Mouse (Mus musculus): ENCODE data around the gene Ccdc141. TPM values are rescaled to one million over a fixed set of nuclear protein-coding genes. Genes with fewer than 3 reads are reported as not detected.

The Ccdc141 gene
- total RNA-seq (2021): 100 to 1,000 TPM; 228 to 229 TPM

DNA sequence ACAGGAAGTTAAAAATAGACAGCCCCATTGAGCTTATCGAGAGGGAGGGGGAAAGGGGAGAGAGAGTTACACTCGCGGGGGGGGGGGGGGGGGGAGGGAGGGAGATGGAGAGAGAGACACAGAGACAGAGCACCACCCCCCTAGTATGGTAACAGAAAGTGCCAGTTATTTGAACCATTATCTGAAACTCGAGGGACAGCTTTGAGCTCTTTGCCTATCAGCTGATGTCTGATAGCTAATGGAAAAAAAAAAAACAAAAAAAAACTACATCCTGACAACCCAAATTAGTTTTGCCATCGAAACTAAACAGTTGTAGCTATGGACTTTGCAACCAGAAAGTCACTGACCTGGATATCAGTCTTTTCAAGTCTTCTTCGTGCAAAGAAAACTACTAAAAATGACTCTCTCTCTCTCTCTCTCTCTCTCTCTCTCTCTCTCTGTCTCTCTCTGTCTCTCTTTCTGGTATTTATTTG is at the start of gene Ccdc141:
Ccdc141 (minus strand) TSS at position 4 of the 473 bp plus-strand sequence.
- no peak for DNase-seq

DNA sequence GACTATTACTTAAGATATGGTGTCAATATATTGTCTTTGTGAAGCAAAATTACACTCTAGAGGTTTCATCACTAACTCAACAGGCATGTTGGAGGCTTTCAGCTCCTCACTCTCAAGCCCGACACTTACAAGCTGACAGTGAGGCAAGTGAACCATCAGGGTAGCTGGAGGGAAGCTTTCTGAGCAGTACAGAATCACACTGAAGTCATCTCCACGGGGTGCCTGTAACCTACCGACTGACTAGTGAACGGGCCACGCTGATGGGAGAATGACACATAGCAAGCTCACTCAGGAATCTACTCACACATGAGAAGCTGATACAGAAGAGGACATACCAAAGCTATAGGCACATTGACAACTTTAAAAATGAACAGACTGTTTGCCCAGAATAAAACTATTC is 42.4 kb upstream of the Ccdc141 start:
- DNase-seq: no peak

DNA sequence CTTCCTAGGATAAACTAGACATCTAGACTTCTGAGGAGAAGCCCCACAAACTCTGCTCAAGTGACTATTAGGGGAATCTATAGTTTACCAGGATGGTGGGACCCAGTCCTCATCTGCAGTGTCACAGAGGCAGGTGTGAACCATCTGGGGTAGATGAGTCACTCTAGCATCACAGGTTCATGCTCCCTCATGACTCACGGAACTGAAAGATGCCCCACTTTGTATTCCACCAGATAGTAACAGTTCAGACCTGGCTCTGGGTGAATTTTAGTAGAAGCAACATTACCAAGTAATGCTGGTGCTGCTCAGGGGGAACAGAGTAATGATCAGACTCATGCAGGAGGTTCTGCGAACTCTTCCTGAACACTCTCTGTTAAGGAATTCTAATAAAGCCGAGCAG is 36.5 kb upstream of the Ccdc141 start:
- DNase-seq: no peak

DNA sequence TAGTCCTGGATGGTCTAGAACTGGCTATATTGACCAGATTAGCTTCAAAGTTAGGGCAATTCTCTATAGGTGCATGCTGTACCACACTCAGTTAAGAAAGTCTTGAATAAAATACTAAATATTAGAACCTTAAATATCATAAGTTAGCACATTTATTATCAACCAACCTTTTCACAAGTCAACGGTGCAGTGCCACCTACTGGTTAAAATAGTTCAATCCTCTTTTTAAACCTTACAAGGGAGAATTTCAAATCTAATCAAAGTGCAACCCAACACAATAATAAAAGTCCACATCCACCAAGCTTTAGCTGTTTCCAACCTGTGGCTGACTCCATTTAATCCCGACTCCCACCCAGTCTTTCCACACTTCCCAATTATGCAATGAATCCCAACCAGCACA is 33.5 kb upstream of the Ccdc141 start:
- DNase-seq: no peak

DNA sequence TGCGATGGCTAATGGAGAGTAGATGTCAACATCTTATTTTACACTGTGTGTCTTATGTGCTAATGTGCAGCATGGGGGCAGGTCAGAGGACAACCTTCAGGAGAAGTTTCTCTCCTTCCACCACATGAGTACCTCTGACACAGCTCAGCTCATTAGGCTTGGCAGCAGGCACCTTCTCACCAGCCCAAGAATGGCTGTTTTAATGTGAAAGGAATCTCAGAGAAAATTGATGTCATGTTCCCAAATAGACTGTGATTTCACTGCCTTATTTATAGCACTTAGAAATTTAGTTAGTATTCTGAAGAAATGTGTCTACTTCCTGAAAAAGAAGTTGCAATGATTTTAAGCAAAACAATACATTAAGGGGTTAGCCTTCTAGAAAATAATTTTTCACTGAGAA is 31.5 kb upstream of the Ccdc141 start:
- no peak for DNase-seq

DNA sequence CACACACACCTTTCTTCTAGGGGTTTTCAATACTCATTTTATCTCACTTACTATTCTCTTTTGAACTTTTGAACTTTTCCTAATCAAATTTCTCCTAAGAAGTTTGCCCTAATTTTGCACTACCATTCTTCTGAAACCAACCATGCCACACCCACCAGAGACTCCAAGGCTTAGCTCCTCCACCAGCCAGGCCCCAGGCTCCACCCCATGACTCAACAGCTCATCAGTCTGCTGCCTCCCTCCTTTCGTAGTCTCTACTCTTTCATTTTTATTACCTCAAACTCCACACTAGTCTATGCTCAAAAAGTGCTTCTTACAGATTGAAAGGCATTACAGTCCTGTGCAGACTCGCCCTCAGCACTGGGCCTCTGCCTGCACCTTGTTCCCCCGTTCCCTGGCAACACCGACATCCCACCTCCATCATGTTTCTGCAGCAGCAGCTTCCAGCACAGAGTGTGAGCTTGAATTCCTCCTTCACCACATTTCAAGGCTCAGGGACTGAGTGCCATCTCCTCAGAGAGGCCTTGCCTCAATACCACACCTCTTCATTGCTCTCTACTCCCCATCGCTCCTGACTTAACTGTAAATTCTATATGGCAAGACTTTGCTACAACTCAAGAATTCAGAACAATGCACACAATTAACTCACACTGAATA is 30.6 kb upstream of the Ccdc141 start:
- DNase-seq: no peak

DNA sequence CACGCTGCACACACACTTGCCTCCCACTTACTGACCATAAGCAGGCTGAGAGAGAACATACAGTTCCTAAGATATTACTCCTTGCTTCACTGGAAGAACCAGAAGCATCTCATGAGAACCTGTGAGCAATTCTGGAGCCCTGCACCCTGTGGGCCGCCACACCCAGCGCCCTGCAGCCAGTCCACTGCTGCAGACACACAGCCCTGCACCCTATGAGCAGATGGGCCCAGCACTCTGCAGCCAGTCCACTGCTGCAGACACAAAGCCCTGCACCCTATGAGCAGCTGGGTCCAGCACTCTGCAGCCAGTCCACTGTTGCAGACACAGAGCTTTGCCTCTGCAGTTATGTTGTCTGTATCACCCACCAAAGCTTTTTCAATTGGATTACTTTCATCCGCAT is 29.9 kb upstream of the Ccdc141 start:
- no peak for DNase-seq

DNA sequence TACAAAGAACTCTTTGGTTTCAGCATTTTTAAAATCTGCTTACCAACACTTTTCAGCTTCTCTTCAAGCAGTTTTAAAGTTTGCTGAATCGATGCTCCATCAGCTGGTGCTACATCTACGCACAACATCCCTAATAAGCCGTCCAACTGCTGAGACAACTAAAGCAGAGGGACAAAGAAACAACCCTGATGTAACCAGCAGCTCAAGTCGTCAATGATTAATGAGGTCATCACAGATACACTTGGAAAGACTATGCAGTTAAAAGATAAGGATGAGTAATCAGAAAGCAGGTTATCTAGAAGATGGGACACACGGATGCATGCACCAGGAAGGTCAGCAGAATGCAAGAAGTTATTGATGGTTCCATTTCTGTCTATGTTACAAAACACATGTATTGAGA is 27.8 kb upstream of the Ccdc141 start:
- no peak for DNase-seq

DNA sequence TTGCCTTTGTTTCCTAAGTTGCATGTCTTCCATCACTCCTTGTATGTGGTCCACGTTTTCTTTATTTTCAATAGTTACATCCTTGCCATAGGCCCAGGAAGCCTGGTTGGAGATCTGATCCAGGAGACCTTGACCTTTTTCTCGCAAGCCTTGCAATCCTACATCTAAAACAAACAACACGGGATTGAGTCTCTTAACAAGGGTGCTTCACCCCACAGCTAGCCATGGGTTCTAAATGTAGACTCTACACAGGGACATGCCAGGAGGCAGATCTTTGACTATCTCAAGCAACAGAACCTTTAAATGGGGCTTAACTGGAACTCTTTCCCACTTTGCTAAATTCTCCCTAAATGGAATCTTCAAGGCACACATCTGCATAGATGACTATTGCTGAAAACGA is 26.4 kb upstream of the Ccdc141 start:
- no peak for DNase-seq

DNA sequence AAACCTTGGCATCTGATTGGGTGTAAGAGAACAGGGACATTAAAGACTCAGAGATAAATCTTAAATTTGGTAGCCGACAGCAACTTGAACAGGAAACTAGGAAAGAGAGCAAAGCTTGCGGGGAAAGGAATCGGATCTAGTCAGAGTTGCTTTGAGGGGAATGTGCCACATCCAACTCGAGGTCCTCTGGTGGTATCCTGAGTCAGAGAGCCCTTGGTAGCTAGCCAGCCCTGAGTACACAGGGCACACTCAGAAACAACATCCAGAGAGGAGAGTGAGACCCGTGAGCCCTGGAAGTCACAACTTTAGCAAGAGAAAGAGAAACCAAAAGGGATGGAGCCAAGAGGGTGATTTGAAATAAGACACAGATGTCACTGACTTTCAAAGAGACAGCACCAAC is 24.6 kb upstream of the Ccdc141 start:
- no peak for DNase-seq

DNA sequence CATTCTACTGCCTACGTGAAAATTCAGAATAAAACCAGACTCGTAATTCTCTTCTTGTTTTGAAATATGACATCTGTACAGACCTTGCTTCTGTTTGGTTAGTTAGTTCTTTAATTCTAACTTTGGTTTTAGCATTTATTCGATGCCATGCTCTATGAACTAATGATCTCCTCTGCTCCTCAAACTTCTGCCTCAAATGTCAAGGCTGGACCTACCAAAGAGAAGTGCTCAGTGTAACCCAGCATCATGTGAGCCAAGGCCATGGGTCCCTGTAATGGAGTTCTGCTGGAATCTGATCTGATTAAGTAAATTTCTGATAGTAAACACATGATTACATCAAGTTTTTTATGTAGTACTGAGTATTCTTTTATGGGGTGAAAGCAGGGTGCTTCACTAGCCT is 21.4 kb upstream of the Ccdc141 start:
- no peak for DNase-seq

DNA sequence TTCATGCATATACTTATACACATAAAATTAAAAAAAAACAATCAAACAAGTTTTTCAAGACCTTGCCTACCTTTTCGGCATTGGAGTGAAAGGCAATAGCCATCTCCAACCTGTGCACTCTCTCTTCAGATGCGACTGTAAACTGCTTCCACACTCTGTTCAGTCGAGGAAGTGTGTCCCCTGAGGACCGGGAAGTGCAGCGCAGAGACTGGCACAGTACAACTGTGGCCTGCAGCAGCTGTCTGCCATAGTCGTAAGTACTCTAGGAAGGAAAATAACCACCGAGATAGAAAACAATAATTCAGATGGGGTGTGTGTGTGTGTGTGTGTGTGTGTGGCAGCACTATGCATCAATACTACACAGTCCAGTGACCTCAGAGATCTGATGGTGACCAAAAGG is 20.5 kb upstream of the Ccdc141 start:
- no peak for DNase-seq

DNA sequence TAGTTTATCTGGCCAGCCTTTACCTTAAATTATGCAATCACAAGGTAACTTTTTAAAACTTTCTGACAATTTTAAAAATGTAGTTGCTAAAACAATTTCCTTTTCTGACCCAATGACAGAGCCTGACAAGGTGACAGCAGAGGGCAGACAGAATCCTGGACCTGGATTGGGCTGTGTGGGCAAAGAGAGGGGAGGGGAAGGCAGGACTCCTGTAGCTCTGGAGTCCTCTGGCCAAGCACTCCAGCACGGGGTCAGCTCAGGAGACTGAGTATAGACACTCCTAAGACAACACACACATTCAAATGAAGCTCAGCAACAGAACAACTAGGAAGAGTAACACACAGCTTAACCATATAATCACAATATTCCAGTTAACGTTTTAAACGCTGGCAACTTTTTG is 19.9 kb upstream of the Ccdc141 start:
- DNase-seq: no peak

DNA sequence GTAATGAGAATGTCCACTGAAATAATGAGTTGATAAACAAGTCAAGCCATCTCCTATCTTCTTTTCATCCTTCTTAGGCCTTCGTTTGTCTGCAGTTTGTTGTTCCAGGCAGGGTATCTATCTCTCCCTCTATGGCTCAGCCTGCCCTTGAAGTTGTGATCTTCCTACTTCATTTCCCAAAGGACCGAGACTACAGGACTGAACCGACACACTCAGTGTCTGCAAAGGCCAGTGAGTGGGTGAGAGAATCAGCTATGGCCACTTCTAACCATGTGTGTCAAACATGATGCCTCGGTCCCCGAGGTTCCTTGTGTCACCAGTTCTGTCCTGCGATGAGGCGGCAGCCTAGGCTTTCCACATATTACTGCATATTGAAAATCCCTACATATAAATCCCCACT is 19.2 kb upstream of the Ccdc141 start:
- DNase-seq: no peak

DNA sequence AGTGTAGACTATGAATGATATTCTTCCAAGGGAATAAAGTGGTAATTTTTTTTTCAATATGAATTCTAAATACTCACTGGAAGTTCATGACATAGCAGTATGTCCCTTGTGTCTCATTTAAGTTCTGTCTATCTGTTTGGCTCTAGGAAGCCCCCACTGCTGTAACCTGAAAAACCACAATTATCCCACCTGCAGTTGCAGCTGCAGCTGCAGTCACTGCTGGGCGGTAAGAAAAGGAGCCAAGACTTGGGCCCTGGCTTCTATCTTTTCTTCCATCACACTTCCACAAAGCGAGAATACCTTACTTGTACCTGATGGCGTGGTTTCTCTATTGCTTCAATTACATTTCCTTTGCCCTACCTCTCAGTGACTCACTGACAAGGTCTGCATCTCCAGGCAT is 17.1 kb upstream of the Ccdc141 start:
- DNase-seq: no peak

DNA sequence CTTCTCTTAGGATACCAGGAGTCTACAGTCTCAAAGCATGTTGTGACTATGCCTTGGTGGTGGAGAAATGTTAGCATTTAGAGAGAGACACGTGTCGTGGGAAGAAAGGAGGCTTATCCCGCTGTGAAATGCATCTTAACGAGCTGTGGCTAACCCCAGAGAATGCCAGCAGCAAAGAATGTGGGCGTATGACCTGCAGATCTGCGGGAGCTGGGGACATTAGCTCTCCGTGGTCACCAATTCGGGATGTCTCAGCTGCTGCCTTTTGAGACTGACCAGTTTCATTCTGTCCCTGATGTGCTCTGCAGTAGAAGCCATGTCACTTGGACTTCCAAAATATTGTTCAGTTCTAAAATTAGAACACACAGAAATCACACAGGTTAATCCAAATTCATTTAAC is 16.5 kb upstream of the Ccdc141 start:
- no peak for DNase-seq

DNA sequence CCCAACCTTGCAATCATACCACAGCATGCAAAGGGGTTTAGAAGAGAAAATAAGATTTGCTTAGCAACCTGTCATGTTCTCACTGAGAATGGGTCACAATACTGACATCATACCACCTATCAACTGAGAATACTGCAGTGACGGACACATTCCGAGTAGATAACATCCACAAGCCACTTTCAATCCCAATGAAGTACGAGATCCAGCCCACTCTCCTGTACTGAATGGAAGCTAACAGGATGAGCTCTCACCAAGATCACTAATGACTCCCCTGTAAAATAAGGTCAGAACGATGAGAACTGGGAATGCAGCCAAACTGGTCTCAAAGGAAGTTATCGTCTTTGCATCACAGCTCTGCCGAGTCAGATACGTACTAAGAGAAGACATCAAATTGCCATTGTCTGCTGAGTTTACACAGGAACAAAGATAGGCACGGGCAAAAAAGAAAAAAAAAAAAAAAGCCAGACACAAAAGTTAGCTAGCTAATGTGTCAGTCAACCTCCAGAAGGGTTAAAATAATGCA is 13.7 kb upstream of the Ccdc141 start:
- DNase-seq: no peak

DNA sequence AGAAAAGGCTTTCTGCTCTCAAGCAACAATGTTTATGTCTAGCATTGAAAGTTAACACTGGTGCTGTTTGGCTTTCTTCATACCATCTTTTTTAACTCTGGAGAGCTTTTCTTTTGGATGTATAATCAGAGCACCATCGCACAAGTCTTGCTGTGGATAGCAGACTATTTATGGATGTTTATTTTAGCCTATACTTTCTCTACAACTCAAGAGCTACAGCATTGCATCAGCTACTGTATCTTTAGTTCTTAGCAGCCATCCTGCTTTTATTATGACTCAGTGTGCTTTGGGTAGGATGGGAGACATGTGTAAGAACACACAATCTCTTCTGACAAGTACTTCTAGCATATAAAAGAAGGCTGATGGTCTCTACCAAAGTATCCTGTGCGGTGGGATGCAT is 13.2 kb upstream of the Ccdc141 start:
- no peak for DNase-seq

DNA sequence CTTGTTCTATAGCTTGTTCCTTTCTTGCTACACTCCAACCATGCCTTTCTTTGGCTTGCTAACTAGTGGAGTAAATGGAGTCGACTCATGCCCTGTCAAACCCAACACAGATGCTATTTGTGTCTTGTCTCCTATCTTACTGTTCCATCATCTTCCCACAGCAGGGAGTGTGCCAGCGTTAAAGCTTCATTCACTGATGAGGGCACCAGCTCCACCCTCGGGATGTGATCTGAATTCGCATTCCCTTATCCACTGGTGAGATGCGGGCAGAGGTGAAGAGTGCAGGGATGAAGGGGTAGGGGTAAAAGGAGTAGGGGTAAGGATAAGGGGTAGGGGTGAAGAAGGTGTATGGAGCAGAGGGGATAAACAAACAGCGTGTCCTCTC is 12.6 kb upstream of the Ccdc141 start:
- DNase-seq: no peak

DNA sequence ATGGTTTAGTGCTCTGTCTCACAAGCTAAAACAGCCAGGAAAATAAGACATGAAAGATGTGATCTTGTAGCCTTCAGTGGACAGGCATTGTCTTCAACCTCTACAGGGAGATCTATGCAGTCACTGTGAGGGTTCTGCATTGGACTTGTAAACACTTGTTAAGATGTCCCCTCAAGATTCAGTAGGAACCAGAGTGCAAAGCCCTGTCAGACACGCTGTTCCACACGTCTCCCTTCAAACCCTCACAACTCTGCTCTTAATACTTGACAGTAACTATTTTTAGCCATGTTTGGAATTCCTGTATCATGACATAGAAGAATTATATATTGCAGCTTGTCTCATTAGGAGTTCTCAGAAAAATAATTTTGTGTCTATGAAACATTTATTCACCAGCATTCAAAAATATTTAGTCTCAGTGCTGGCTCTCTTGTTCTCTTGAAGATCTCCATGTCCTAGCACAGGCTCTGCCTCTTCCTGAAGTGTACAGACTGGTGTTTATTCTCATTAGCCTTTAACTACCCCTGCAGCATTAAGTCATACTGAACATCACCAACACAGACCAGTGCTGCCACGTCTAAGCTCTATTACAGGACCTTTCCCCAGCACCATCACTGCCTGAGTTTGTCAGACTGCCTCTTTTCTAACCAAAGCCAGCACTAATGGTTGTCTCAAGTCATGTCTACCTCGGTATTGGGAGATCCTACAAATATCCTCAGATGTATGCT is 12.0 kb upstream of the Ccdc141 start:
- no peak for DNase-seq

DNA sequence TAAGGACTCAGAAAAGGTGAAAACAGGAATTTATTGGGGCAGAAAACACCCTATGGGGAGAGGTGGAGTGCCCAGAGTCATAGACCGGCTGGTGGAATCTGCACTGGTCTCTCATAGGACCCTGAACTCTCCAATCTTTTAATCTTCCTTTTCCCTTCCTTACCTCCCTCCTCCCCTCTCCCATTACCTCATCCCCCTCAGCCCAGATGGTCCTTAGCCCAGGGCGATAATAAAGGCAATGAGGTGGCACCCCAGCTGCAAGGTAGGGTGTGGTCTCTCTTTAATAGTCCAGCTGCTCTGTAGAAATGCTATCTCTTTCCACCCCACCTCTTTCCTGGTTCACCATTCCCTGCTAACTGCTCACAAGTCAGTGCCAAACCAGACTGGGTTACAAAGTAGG is 7.0 kb upstream of the Ccdc141 start:
- DNase-seq: no peak

DNA sequence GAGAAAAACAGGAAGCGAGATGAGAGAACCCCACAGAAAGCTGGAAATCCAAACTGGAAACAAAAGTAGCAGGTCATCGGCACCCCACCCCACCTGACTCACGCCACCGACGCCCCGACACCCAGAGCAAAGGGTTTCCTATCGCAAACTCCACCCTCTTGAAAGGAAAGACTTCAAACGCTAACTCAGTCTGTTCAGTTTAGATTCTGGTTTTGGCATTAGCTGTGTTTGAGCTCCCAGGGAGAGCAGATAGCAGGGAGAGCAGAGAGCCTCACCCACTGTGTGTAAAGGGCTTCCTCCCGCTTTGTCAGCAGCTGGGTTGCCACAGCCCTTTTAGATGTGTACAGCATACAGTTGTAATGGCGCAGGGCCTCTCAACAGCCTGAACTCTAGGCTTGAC is 6.0 kb upstream of the Ccdc141 start:
- peak; percentile 32 for DNase-seq

DNA sequence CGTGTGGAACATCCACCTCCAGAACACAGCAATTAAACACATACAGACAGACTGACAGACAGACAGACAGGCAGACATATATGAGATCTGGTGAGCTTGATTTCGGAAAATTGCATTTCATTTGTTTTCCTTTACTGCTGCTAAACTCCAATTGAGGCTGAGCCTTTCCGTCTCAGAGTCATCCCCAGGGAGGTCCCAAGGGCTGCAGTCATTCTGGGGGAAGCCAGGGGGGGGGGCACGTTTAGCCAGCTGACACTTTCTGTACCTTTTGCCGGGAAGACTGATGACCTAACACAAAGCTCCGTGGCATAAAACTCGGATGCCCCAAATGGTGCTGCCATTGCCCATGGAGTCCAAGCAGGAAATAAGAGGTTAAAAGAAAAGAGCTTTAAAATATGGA is 5.0 kb upstream of the Ccdc141 start:
- no peak for DNase-seq

DNA sequence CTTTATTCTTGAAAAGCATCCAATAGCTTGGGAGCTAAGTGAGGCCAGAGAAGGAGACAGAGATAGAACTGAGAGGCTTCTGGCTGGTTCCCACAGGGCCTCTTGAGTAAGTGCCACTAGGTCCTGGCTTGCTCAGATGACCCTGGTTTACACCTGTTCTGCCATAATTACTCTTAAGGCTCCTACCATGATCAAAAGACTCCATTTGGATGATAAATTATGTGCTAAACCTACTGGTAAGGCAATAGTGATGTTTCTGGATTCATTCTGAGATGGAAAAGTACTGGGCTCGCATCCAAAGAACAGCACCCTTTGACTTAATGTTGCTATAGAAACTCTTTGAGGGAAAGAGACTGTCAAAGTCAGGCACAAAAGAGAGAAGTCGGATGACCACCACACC is 3.9 kb upstream of the Ccdc141 start:
- peak; percentile 25 for DNase-seq

All from heart, postnatal 4 days (tissue).